Mouse (Mus musculus) stomach, embryonic 16.5 days (tissue): Measurements from ENCODE around the gene Lrrc4b. TPM values are rescaled to one million over a fixed set of nuclear protein-coding genes. Genes with fewer than 3 reads are reported as not detected.

ENCODE experiments used
- ATAC-seq: fragments of 200-750 bp; cut with Nextera tagmentation; 2 replicates; pipeline ENCODE4 v1.8.0; 2017; ENCODE audit warnings: moderate number of reproducible peaks, moderate TSS enrichment; ENCODE audit not compliant: insufficient read depth, low FRiP score
- H3K27ac ChIP-seq: fragments of 300-500 bp; sonication (generic); 2 replicates; pipeline ENCODE4 v1.5.1; 2014; ENCODE audit warnings: low read length
- H3K27me3 ChIP-seq: fragments of 300-500 bp; sonication (generic); 2 replicates; pipeline ENCODE4 v1.6.1; 2014; ENCODE audit warnings: low read length, control low read depth, mixed read lengths; ENCODE audit not compliant: control insufficient read depth, insufficient read depth
- H3K36me3 ChIP-seq: fragments of 300-500 bp; sonication (generic); 2 replicates; pipeline ENCODE4 v1.6.1; 2014; ENCODE audit warnings: low read length; ENCODE audit not compliant: control insufficient read depth, insufficient read depth
- H3K4me1 ChIP-seq: fragments of 300-500 bp; sonication (generic); 2 replicates; pipeline ENCODE4 v1.6.1; 2014; ENCODE audit warnings: low read length, control low read depth, mixed read lengths; ENCODE audit not compliant: control insufficient read depth, insufficient read depth
- H3K4me2 ChIP-seq: fragments of 300-500 bp; sonication (generic); 2 replicates; pipeline ENCODE4 v1.6.1; 2014; ENCODE audit warnings: low read depth, low read length, mixed read lengths
- H3K4me3 ChIP-seq: fragments of 300-500 bp; sonication (generic); replicated peaks from 2 replicates; pipeline ENCODE4 v1.5.1; 2014; ENCODE audit warnings: mild to moderate bottlenecking, low read length
- H3K9ac ChIP-seq: fragments of 300-500 bp; sonication (generic); 2 replicates; pipeline ENCODE4 v1.6.1; 2014; ENCODE audit warnings: low read length
- H3K9me3 ChIP-seq: fragments of 300-500 bp; sonication (generic); replicated peaks from 2 replicates; pipeline ENCODE4 v1.6.1; 2016; ENCODE audit warnings: low read length, control low read depth; ENCODE audit not compliant: control insufficient read depth
- WGBS: fragments of 180-500 bp; shearing (Covaris S2); extraction: QIAGEN DNeasy Blood & Tissue Kit; methylation state at CpG from one replicate; pipeline ENCODE4 v1.1.7; 2014; 5-methylcytosine and 5-hydroxymethylcytosine counted together
- polyA plus RNA-seq: library from polyadenylated mRNA; unstranded; fragments of >200 nt; fragmentation: Nextera tagmentation; extraction: Ambion mirVana; gene quantifications from 2 replicates; pipeline ENCODE4 v1.2.1, GENCODE M21; 2015

Gene Lrrc4b
- polyA plus RNA-seq, 1 experiment from 2014 or later: 0.52 TPM

- no peak overlapping the region for H3K4me2 ChIP-seq
- no peak overlapping the region for H3K4me3 ChIP-seq
- 31% methylated on average over 1 of the region's 1 CpGs for WGBS
- peaks cover 10% of the 10 kb centered on the region for H3K4me1 ChIP-seq
- H3K9me3 ChIP-seq: no peaks in the 10 kb centered on the region
- ATAC-seq: no peak
- H3K27ac ChIP-seq: no peak overlapping the region
- no peak overlapping the region for H3K9ac ChIP-seq
- no peaks in the 10 kb centered on the region for H3K36me3 ChIP-seq
- peaks cover 4% of the 10 kb centered on the region; the same call in 1 of the 2 replicates for H3K27me3 ChIP-seq
These were observed 43.7 kb downstream of the Lrrc4b start for GRCm38 (mm10) chr7:44472558-44472885.

- whole genome bisulfite sequencing: 38% methylated on average over 9 of the region's 9 CpGs
- Histone ChIP-seq H3K4me3 (no peak overlapping the region), H3K9ac (peak overlapping the region; percentile 35; the same call in 1 of the 2 replicates), H3K4me1 (peaks cover 10% of the 10 kb centered on the region), H3K27ac (0 out of 2 replicates have a peak overlapping the region, but pooled peaks have one; percentile 42), H3K36me3 (no peaks in the 10 kb centered on the region), H3K27me3 (peaks cover 4% of the 10 kb centered on the region; the same call in 1 of the 2 replicates), H3K4me2 (no peak overlapping the region), H3K9me3 (no peaks in the 10 kb centered on the region)
- no peak for ATAC-seq
These were observed 44.3 kb downstream of the Lrrc4b start for GRCm38 (mm10) chr7:44472961-44473646.

- Histone ChIP-seq H3K36me3 (no peaks in the 10 kb centered on the region), H3K27me3 (peaks cover 4% of the 10 kb centered on the region; the same call in 1 of the 2 replicates), H3K27ac (no peak overlapping the region), H3K4me2 (no peak overlapping the region), H3K9ac (no peak overlapping the region), H3K9me3 (no peaks in the 10 kb centered on the region), H3K4me1 (peaks cover 3% of the 10 kb centered on the region; the same call in 1 of the 2 replicates), H3K4me3 (no peak overlapping the region)
- peak; percentile 63 for ATAC-seq
- WGBS: 26% methylated on average over 4 of the region's 4 CpGs
These were observed 45.6 kb downstream of the Lrrc4b start for GRCm38 (mm10) chr7:44474419-44474818.

GRCm38 (mm10) chr7:44475046-44475614, 46.3 kb downstream of the Lrrc4b start:
- ATAC-seq: no peak
- Histone ChIP-seq H3K27me3 (peaks cover 4% of the 10 kb centered on the region; the same call in 1 of the 2 replicates), H3K9ac (no peak overlapping the region), H3K9me3 (no peaks in the 10 kb centered on the region), H3K4me3 (no peak overlapping the region), H3K36me3 (no peaks in the 10 kb centered on the region), H3K4me1 (peaks cover 3% of the 10 kb centered on the region; the same call in 1 of the 2 replicates), H3K4me2 (no peak overlapping the region), H3K27ac (no peak overlapping the region)
- 23% methylated on average over 5 of the region's 5 CpGs for WGBS

GRCm38 (mm10) chr7:44482836-44483435, 54.1 kb downstream of the Lrrc4b start:
- Histone ChIP-seq H3K27ac (no peak overlapping the region), H3K9ac (no peak overlapping the region), H3K36me3 (no peaks in the 10 kb centered on the region), H3K27me3 (no peaks in the 10 kb centered on the region; the same call in 1 of the 2 replicates), H3K4me3 (no peak overlapping the region), H3K4me2 (no peak overlapping the region), H3K9me3 (no peaks in the 10 kb centered on the region), H3K4me1 (no peaks in the 10 kb centered on the region)
- WGBS: 59% methylated on average over 3 of the region's 3 CpGs
- peak; percentile 42; the same call in 1 of the 2 replicates for ATAC-seq

GRCm38 (mm10) chr7:44484109-44484508, 55.3 kb downstream of the Lrrc4b start:
- no peaks in the 10 kb centered on the region for H3K36me3 ChIP-seq
- H3K4me1 ChIP-seq: no peaks in the 10 kb centered on the region
- H3K4me3 ChIP-seq: no peak overlapping the region
- H3K27ac ChIP-seq: no peak overlapping the region
- H3K9ac ChIP-seq: no peak overlapping the region
- 100% methylated on average over 1 of the region's 1 CpGs for WGBS
- H3K4me2 ChIP-seq: no peak overlapping the region
- H3K27me3 ChIP-seq: no peaks in the 10 kb centered on the region; the same call in 1 of the 2 replicates
- H3K9me3 ChIP-seq: no peaks in the 10 kb centered on the region
- ATAC-seq: no peak

GRCm38 (mm10) chr7:44484841-44485571, 56.2 kb downstream of the Lrrc4b start:
- Histone ChIP-seq H3K27ac (no peak overlapping the region), H3K36me3 (no peaks in the 10 kb centered on the region), H3K4me1 (no peaks in the 10 kb centered on the region), H3K9me3 (no peaks in the 10 kb centered on the region), H3K4me3 (no peak overlapping the region), H3K9ac (no peak overlapping the region), H3K4me2 (no peak overlapping the region), H3K27me3 (no peaks in the 10 kb centered on the region; the same call in 1 of the 2 replicates)
- WGBS: 36% methylated on average over 5 of the region's 5 CpGs
- ATAC-seq: peak; percentile 56

GRCm38 (mm10) chr7:44485572-44486195, 56.9 kb downstream of the Lrrc4b start:
- Histone ChIP-seq H3K4me3 (no peak overlapping the region), H3K4me1 (no peaks in the 10 kb centered on the region), H3K36me3 (no peaks in the 10 kb centered on the region), H3K4me2 (no peak overlapping the region), H3K27ac (no peak overlapping the region), H3K9ac (no peak overlapping the region), H3K27me3 (no peaks in the 10 kb centered on the region; the same call in 1 of the 2 replicates), H3K9me3 (no peaks in the 10 kb centered on the region)
- ATAC-seq: no peak
- 73% methylated on average over 7 of the region's 7 CpGs for WGBS
